Mouse (Mus musculus): Measurements from ENCODE around the gene Plscr5. TPM values are rescaled to one million over a fixed set of nuclear protein-coding genes. Genes with fewer than 3 reads are reported as not detected.
"Not testable (repeated sequence)": the region's sequence is repeated elsewhere in the genome, so short reads cannot be mapped to it uniquely, and the experiment has no call there.

Gene Plscr5
- polyA plus RNA-seq (2014; fragmentation: Nextera tagmentation; extraction: Ambion mirVana), result not detected in 2 replicates

GRCm38 (mm10) chr9:92192636-92193035 lies at the start of gene Plscr5:
Gene Plscr5, plus strand, starts transcription at chr9:92192936.
- H3K4me2 ChIP-seq (ENCODE audit: low read depth, low read length, severe bottlenecking); DNase-seq (ENCODE audit: low spot score); H3K4me3 ChIP-seq (ENCODE audit: low read depth, low read length); H3K9ac ChIP-seq (ENCODE audit: low read length); H3K4me1 ChIP-seq (replicated peaks; ENCODE audit: control insufficient read depth, insufficient read depth, low read length); H3K9me3 ChIP-seq (ENCODE audit: control insufficient read depth, low read length); H3K36me3 ChIP-seq (ENCODE audit: control insufficient read depth, insufficient read depth, low read length); H3K27ac ChIP-seq (ENCODE audit: low read depth, low read length); H3K27me3 ChIP-seq (ENCODE audit: control insufficient read depth, insufficient read depth, low read length); ATAC-seq (replicated peaks; ENCODE audit: low FRiP score): not testable (repeated sequence)
- WGBS, result 76% methylated on average over 9 of the region's 9 CpGs

- DNase-seq (ENCODE audit: low spot score), result no peak
- Histone ChIP-seq H3K36me3 (ENCODE audit: control insufficient read depth, insufficient read depth, low read length) (no peaks in the 10 kb centered on the region), H3K4me3 (ENCODE audit: low read depth, low read length) (no peak overlapping the region), H3K9ac (ENCODE audit: low read length) (no peak overlapping the region), H3K9me3 (ENCODE audit: control insufficient read depth, low read length) (no peaks in the 10 kb centered on the region), H3K27me3 (ENCODE audit: control insufficient read depth, insufficient read depth, low read length) (no peaks in the 10 kb centered on the region), H3K4me2 (ENCODE audit: low read depth, low read length, severe bottlenecking) (no peak overlapping the region), H3K4me1 (replicated peaks; ENCODE audit: control insufficient read depth, insufficient read depth, low read length) (no peaks in the 10 kb centered on the region), H3K27ac (ENCODE audit: low read depth, low read length) (no peak overlapping the region)
- WGBS, result 25% methylated on average over 7 of the region's 7 CpGs
- ATAC-seq (replicated peaks; ENCODE audit: low FRiP score), result peak; percentile 72; the same call in 1 of the 2 replicates
Measured at GRCm38 (mm10) chr9:92147555-92148248, 45.0 kb upstream of the Plscr5 start.

- Histone ChIP-seq H3K4me3 (ENCODE audit: low read depth, low read length) (no peak overlapping the region), H3K36me3 (ENCODE audit: control insufficient read depth, insufficient read depth, low read length) (no peaks in the 10 kb centered on the region), H3K27me3 (ENCODE audit: control insufficient read depth, insufficient read depth, low read length) (no peaks in the 10 kb centered on the region), H3K9ac (ENCODE audit: low read length) (no peak overlapping the region), H3K27ac (ENCODE audit: low read depth, low read length) (no peak overlapping the region), H3K4me2 (ENCODE audit: low read depth, low read length, severe bottlenecking) (no peak overlapping the region), H3K9me3 (ENCODE audit: control insufficient read depth, low read length) (no peaks in the 10 kb centered on the region), H3K4me1 (replicated peaks; ENCODE audit: control insufficient read depth, insufficient read depth, low read length) (no peaks in the 10 kb centered on the region)
- no peak for ATAC-seq (replicated peaks; ENCODE audit: low FRiP score)
- whole genome bisulfite sequencing, result 74% methylated on average over 4 of the region's 4 CpGs
- DNase-seq (ENCODE audit: low spot score), result no peak
Measured at GRCm38 (mm10) chr9:92162213-92162612, 30.5 kb upstream of the Plscr5 start.

- H3K9ac ChIP-seq (ENCODE audit: low read length), result no peak overlapping the region
- no peak overlapping the region for H3K4me3 ChIP-seq (ENCODE audit: low read depth, low read length)
- H3K27me3 ChIP-seq (ENCODE audit: control insufficient read depth, insufficient read depth, low read length), result no peaks in the 10 kb centered on the region
- H3K36me3 ChIP-seq (ENCODE audit: control insufficient read depth, insufficient read depth, low read length), result no peaks in the 10 kb centered on the region
- H3K4me2 ChIP-seq (ENCODE audit: low read depth, low read length, severe bottlenecking), result no peak overlapping the region
- peaks cover 3% of the 10 kb centered on the region; the same call in 1 of the 2 replicates for H3K4me1 ChIP-seq (replicated peaks; ENCODE audit: control insufficient read depth, insufficient read depth, low read length)
- 93% methylated on average over 3 of the region's 3 CpGs for WGBS
- DNase-seq (ENCODE audit: low spot score) (no peak), ATAC-seq (replicated peaks; ENCODE audit: low FRiP score) (peak; percentile 26; the same call in 1 of the 2 replicates)
- no peaks in the 10 kb centered on the region for H3K9me3 ChIP-seq (ENCODE audit: control insufficient read depth, low read length)
- H3K27ac ChIP-seq (ENCODE audit: low read depth, low read length), result no peak overlapping the region
Measured at GRCm38 (mm10) chr9:92173318-92173985, 19.3 kb upstream of the Plscr5 start.

GRCm38 (mm10) chr9:92174176-92175075 lies 18.3 kb upstream of the Plscr5 start:
- ATAC-seq (replicated peaks; ENCODE audit: low FRiP score) (peak; percentile 82), DNase-seq (ENCODE audit: low spot score) (peak; percentile 52)
- 36% methylated on average over 15 of the region's 15 CpGs for WGBS
- Histone ChIP-seq H3K27me3 (ENCODE audit: control insufficient read depth, insufficient read depth, low read length) (no peaks in the 10 kb centered on the region), H3K9me3 (ENCODE audit: control insufficient read depth, low read length) (no peaks in the 10 kb centered on the region), H3K27ac (ENCODE audit: low read depth, low read length) (no peak overlapping the region), H3K9ac (ENCODE audit: low read length) (no peak overlapping the region; the same call in 1 of the 2 replicates), H3K4me3 (ENCODE audit: low read depth, low read length) (no peak overlapping the region), H3K4me2 (ENCODE audit: low read depth, low read length, severe bottlenecking) (peak overlapping the region; percentile 15; the same call in 1 of the 2 replicates), H3K36me3 (ENCODE audit: control insufficient read depth, insufficient read depth, low read length) (no peaks in the 10 kb centered on the region), H3K4me1 (replicated peaks; ENCODE audit: control insufficient read depth, insufficient read depth, low read length) (peaks cover 3% of the 10 kb centered on the region; the same call in 1 of the 2 replicates)

- no peak overlapping the region for H3K27ac ChIP-seq (ENCODE audit: low read depth, low read length)
- no peaks in the 10 kb centered on the region for H3K27me3 ChIP-seq (ENCODE audit: control insufficient read depth, insufficient read depth, low read length)
- no peak overlapping the region for H3K4me2 ChIP-seq (ENCODE audit: low read depth, low read length, severe bottlenecking)
- no peaks in the 10 kb centered on the region for H3K9me3 ChIP-seq (ENCODE audit: control insufficient read depth, low read length)
- H3K9ac ChIP-seq (ENCODE audit: low read length), result no peak overlapping the region
- H3K36me3 ChIP-seq (ENCODE audit: control insufficient read depth, insufficient read depth, low read length), result no peaks in the 10 kb centered on the region
- DNase-seq (ENCODE audit: low spot score) (no peak), ATAC-seq (replicated peaks; ENCODE audit: low FRiP score) (peak; percentile 70)
- 47% methylated on average over 2 of the region's 2 CpGs for WGBS
- no peak overlapping the region for H3K4me3 ChIP-seq (ENCODE audit: low read depth, low read length)
- H3K4me1 ChIP-seq (replicated peaks; ENCODE audit: control insufficient read depth, insufficient read depth, low read length), result peaks cover 3% of the 10 kb centered on the region; the same call in 1 of the 2 replicates
Measured at GRCm38 (mm10) chr9:92178861-92179469, 13.8 kb upstream of the Plscr5 start.

- no peaks in the 10 kb centered on the region for H3K4me1 ChIP-seq (replicated peaks; ENCODE audit: control insufficient read depth, insufficient read depth, low read length)
- ATAC-seq (replicated peaks; ENCODE audit: low FRiP score) (no peak), DNase-seq (ENCODE audit: low spot score) (no peak)
- H3K27ac ChIP-seq (ENCODE audit: low read depth, low read length), result no peak overlapping the region
- no peak overlapping the region for H3K9ac ChIP-seq (ENCODE audit: low read length)
- H3K36me3 ChIP-seq (ENCODE audit: control insufficient read depth, insufficient read depth, low read length), result no peaks in the 10 kb centered on the region
- no peak overlapping the region for H3K4me3 ChIP-seq (ENCODE audit: low read depth, low read length)
- no peaks in the 10 kb centered on the region for H3K27me3 ChIP-seq (ENCODE audit: control insufficient read depth, insufficient read depth, low read length)
- H3K9me3 ChIP-seq (ENCODE audit: control insufficient read depth, low read length), result no peaks in the 10 kb centered on the region
- WGBS, result 88% methylated on average over 2 of the region's 2 CpGs
- H3K4me2 ChIP-seq (ENCODE audit: low read depth, low read length, severe bottlenecking), result no peak overlapping the region
Measured at GRCm38 (mm10) chr9:92191295-92191694, 1.4 kb upstream of the Plscr5 start.

GRCm38 (mm10) chr9:92198408-92198807 lies 5.7 kb downstream of the Plscr5 start:
- ATAC-seq (replicated peaks; ENCODE audit: low FRiP score) (no peak), DNase-seq (ENCODE audit: low spot score) (no peak)
- Histone ChIP-seq H3K4me3 (ENCODE audit: low read depth, low read length) (no peak overlapping the region), H3K9ac (ENCODE audit: low read length) (no peak overlapping the region), H3K27ac (ENCODE audit: low read depth, low read length) (no peak overlapping the region), H3K4me1 (replicated peaks; ENCODE audit: control insufficient read depth, insufficient read depth, low read length) (no peaks in the 10 kb centered on the region), H3K9me3 (ENCODE audit: control insufficient read depth, low read length) (no peaks in the 10 kb centered on the region), H3K36me3 (ENCODE audit: control insufficient read depth, insufficient read depth, low read length) (no peaks in the 10 kb centered on the region), H3K27me3 (ENCODE audit: control insufficient read depth, insufficient read depth, low read length) (no peaks in the 10 kb centered on the region), H3K4me2 (ENCODE audit: low read depth, low read length, severe bottlenecking) (no peak overlapping the region)
- 72% methylated on average over 3 of the region's 3 CpGs for WGBS

Data from forebrain, embryonic 11.5 days (tissue).